Mouse (Mus musculus): Measurements from ENCODE around the gene Adgre1.

GRCm38 (mm10) chr17:57327615-57328014 lies 30.9 kb upstream of the Adgre1 start:
- no peak for TF ChIP-seq CTCF (conservative IDR thresholded peaks at IDR 0.05; ENCODE audit: insufficient read depth, insufficient read length, low read depth, low read length)
- no peak for TF ChIP-seq POLR2A (IDR thresholded peaks at IDR 0.05; ENCODE audit: low read depth, low read length)
